Mouse (Mus musculus): Measurements from ENCODE around the gene Trappc2l. TPM values are rescaled to one million over a fixed set of nuclear protein-coding genes. Genes with fewer than 3 reads are reported as not detected.

Trappc2l gene
- polyA plus RNA-seq, 1 experiment from 2014 or later, result 109 TPM

DNA sequence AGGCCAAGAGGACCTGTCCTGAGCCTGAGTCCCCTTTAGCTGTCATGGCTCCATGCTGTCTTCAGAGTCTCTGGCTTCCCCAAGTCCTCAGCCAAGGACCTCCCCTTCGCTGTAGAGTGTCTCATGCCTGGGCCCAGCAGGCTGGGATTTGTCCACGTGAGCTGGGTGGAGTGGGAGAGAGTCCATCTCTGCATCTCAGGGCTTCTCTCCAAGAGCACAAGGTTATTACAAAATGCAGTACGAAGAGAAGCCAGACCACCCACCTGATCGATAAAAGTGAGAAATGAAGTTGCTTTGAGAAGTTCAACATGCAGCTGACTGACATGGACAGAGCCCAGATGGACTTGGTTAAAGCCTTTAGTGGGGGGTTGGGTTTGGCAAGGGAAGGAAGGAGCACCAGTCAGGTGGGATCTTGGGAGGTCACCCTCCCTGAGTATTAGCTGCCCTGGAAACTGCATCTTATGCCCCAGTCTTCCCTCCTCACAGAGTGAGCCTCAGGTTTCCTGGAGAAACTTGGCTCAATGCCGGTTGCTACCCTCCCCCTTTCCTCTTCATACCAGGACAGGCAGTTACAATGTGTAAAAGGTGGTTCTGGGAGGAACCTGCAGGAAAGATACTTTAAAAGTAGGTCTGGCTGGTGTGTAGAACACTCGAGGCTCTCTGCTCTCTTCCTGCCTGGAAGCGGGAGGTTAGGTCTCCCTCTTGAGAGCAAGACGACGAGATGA is 4.9 kb downstream of the Trappc2l start:
- Histone ChIP-seq H3K9me3 (no peaks in the 10 kb centered on the region), H3K4me1 (replicated peaks) (peaks cover 17% of the 10 kb centered on the region), H3K9ac (no peak overlapping the region), H3K27ac (replicated peaks) (no peak overlapping the region), H3K36me3 (0 out of 2 replicates have a peak, but pooled peaks cover 3% of the 10 kb centered on the region), H3K4me2 (no peak overlapping the region), H3K27me3 (no peaks in the 10 kb centered on the region), H3K4me3 (no peak overlapping the region)
- WGBS, result 73% methylated on average over 9 of the region's 9 CpGs
- ATAC-seq (ENCODE audit: low FRiP score, low read depth), result no peak

- Histone ChIP-seq H3K9ac (0 out of 2 replicates have a peak overlapping the region, but pooled peaks have one; percentile 19), H3K36me3 (0 out of 2 replicates have a peak, but pooled peaks cover 3% of the 10 kb centered on the region), H3K4me1 (replicated peaks) (peaks cover 5% of the 10 kb centered on the region), H3K4me3 (no peak overlapping the region), H3K4me2 (peak overlapping the region; percentile 26; the same call in 1 of the 2 replicates), H3K27ac (replicated peaks) (no peak overlapping the region), H3K9me3 (no peaks in the 10 kb centered on the region), H3K27me3 (no peaks in the 10 kb centered on the region)
- ATAC-seq (ENCODE audit: low FRiP score, low read depth), result 0 out of 2 replicates have a peak, but pooled peaks have one; percentile 25
- WGBS, result 27% methylated on average over 5 of the region's 7 CpGs
Measured at GRCm38 (mm10) chr8:122617947-122618546, 6.6 kb downstream of the Trappc2l start.

DNA sequence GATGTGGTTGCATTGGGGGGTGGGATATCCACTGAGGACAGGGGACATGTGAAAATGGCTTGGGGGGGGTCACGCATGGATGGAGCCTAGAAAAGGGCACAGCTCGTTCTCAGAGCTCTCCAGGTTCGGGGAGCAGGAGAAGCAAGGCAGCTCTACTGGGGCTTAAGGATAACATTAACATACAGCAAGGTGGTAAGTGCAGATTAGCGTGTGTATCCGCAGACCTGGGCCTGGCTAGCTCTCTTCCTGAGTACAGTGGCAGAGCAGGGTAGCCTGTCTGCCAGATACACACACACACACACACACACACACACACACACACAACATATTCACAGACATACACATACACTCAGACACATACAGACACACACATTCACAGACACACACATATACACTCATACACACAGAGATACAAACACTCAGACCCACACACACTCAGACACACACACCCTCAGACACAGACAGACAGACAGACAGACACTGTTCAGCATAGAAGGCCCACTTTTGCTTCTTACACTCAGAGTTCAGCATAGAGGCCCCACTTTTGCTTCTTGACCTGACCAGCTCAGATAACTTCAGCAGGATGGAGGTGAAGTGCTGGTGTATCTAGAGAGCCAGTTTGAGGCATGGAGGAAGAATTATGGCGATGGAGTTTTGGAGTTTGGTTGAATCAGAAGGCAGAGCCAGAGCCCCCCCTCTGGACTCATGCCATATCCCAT is 7.4 kb downstream of the Trappc2l start:
- Histone ChIP-seq H3K36me3 (0 out of 2 replicates have a peak, but pooled peaks cover 3% of the 10 kb centered on the region), H3K4me3 (no peak overlapping the region), H3K27me3 (no peaks in the 10 kb centered on the region), H3K4me1 (replicated peaks) (peaks cover 4% of the 10 kb centered on the region), H3K9ac (no peak overlapping the region), H3K9me3 (no peaks in the 10 kb centered on the region), H3K4me2 (no peak overlapping the region), H3K27ac (replicated peaks) (no peak overlapping the region)
- ATAC-seq (ENCODE audit: low FRiP score, low read depth), result no peak
- 71% methylated on average over 6 of the region's 6 CpGs for WGBS

GRCm38 (mm10) chr8:122620446-122620845 is 9.0 kb downstream of the Trappc2l start:
- WGBS, result 48% methylated on average over 5 of the region's 5 CpGs
- Histone ChIP-seq H3K9ac (no peak overlapping the region), H3K4me2 (no peak overlapping the region), H3K36me3 (no peaks in the 10 kb centered on the region), H3K27ac (replicated peaks) (no peak overlapping the region), H3K9me3 (no peaks in the 10 kb centered on the region), H3K4me3 (no peak overlapping the region), H3K4me1 (replicated peaks) (peaks cover 4% of the 10 kb centered on the region), H3K27me3 (no peaks in the 10 kb centered on the region)
- no peak for ATAC-seq (ENCODE audit: low FRiP score, low read depth)

- H3K36me3 ChIP-seq, result no peaks in the 10 kb centered on the region
- H3K27me3 ChIP-seq, result no peaks in the 10 kb centered on the region
- H3K4me1 ChIP-seq (replicated peaks), result peaks cover 7% of the 10 kb centered on the region
- no peak within 1 kb of the TSS for H3K27ac ChIP-seq (replicated peaks)
- no peak within 1 kb of the TSS for H3K9ac ChIP-seq
- H3K9me3 ChIP-seq, result no peaks in the 10 kb centered on the region
- no peak within 1 kb of the TSS for H3K4me2 ChIP-seq
- 65% methylated on average over 6 of the region's 6 CpGs for WGBS
- H3K4me3 ChIP-seq, result no peak within 1 kb of the TSS
- ATAC-seq (ENCODE audit: low FRiP score, low read depth), result no peak
Measured at GRCm38 (mm10) chr8:122622727-122623126, 11.3 kb downstream of the Trappc2l start, which contains the start of gene Pabpn1l. Gene Pabpn1l (minus strand): TSS chr8:122622739.

DNA sequence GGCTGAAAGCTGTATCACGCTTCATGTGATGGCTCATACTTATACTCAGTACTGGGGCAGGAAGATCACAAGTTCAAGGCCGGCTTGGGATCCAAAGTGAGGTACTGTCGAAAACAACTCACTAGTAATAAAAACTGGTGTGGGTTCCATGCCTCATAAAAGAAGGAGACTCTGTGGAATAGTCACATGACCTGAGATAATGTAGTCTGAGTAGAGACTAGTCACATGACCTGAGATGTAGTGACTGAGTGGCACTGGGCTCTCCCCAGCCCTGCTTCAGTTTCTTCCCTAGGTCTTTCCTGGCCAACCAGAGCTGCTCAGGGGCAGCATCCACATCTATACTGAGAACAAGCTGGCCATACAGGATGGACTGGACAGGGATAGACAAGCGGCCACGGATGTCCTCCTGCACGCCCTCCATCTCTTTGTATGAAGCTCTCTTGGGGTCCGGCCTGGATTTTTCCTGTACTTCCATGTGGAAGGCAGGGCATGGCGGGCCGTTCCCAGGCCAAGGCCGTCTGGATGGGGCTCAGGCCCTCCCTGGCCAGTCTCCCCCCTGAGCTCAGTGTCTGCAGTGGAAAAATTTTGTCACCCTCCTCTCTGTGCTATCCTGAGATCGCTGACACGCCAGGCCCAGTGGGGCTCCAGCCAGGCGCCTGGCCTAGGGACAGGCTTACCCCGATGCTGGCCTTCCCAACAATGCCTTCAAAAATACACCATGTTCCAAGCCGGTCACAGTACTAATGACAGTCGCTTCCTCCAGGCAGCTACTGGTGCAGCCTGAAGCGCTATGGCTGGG is 12.6 kb downstream of the Trappc2l start:
- 87% methylated on average over 17 of the region's 17 CpGs for WGBS
- Histone ChIP-seq H3K9ac (no peak overlapping the region), H3K27me3 (no peaks in the 10 kb centered on the region), H3K4me1 (replicated peaks) (0 out of 2 replicates have a peak, but pooled peaks cover 3% of the 10 kb centered on the region), H3K27ac (replicated peaks) (no peak overlapping the region), H3K4me2 (no peak overlapping the region), H3K4me3 (no peak overlapping the region), H3K36me3 (no peaks in the 10 kb centered on the region; the same call in 1 of the 2 replicates), H3K9me3 (no peaks in the 10 kb centered on the region)
- no peak for ATAC-seq (ENCODE audit: low FRiP score, low read depth)

GRCm38 (mm10) chr8:122624653-122625052 is 13.2 kb downstream of the Trappc2l start:
- Histone ChIP-seq H3K36me3 (no peaks in the 10 kb centered on the region; the same call in 1 of the 2 replicates), H3K4me2 (no peak overlapping the region), H3K9me3 (no peaks in the 10 kb centered on the region), H3K27me3 (no peaks in the 10 kb centered on the region), H3K9ac (no peak overlapping the region), H3K27ac (replicated peaks) (no peak overlapping the region), H3K4me3 (no peak overlapping the region), H3K4me1 (replicated peaks) (0 out of 2 replicates have a peak, but pooled peaks cover 3% of the 10 kb centered on the region)
- WGBS, result 73% methylated on average over 5 of the region's 5 CpGs
- no peak for ATAC-seq (ENCODE audit: low FRiP score, low read depth)

GRCm38 (mm10) chr8:122625811-122626210 is 14.4 kb downstream of the Trappc2l start:
- no peak for ATAC-seq (ENCODE audit: low FRiP score, low read depth)
- whole genome bisulfite sequencing, result 82% methylated on average over 9 of the region's 9 CpGs
- Histone ChIP-seq H3K4me2 (no peak overlapping the region), H3K9ac (no peak overlapping the region), H3K27ac (replicated peaks) (no peak overlapping the region), H3K4me1 (replicated peaks) (peaks cover 7% of the 10 kb centered on the region), H3K4me3 (no peak overlapping the region), H3K9me3 (no peaks in the 10 kb centered on the region), H3K27me3 (no peaks in the 10 kb centered on the region), H3K36me3 (peaks cover 5% of the 10 kb centered on the region; the same call in 1 of the 2 replicates)

GRCm38 (mm10) chr8:122626896-122627295 is 15.5 kb downstream of the Trappc2l start:
- ATAC-seq (ENCODE audit: low FRiP score, low read depth), result no peak
- WGBS, result 72% methylated on average over 2 of the region's 2 CpGs
- no peak overlapping the region for H3K4me3 ChIP-seq
- no peak overlapping the region; the same call in 1 of the 2 replicates for H3K27ac ChIP-seq (replicated peaks)
- H3K27me3 ChIP-seq, result no peaks in the 10 kb centered on the region
- peaks cover 5% of the 10 kb centered on the region; the same call in 1 of the 2 replicates for H3K36me3 ChIP-seq
- no peak overlapping the region for H3K9ac ChIP-seq
- peaks cover 9% of the 10 kb centered on the region for H3K4me1 ChIP-seq (replicated peaks)
- H3K4me2 ChIP-seq, result no peak overlapping the region
- no peaks in the 10 kb centered on the region for H3K9me3 ChIP-seq

DNA sequence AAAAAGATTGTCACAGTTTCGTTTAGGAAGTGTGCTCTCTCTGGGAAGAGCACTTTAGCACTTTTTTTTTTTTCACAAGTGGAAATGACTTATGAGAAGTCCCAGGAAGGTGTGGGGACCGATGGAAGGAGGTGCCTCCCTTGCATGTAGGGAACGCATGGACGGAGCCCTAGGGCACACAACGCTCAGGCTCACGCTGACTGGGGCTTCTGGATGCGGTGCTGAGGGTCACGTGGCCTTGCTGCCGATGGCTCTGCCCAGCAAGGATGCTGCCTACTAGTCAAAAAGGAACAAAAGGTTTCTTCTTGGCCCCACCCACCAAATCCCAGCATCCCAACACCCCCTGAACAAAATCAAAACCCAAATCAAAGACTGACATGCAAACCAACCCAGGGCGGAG is 17.9 kb downstream of the Trappc2l start:
- Histone ChIP-seq H3K9me3 (no peaks in the 10 kb centered on the region), H3K4me2 (no peak overlapping the region), H3K27me3 (no peaks in the 10 kb centered on the region), H3K36me3 (peaks cover 24% of the 10 kb centered on the region), H3K9ac (no peak overlapping the region), H3K27ac (replicated peaks) (no peak overlapping the region), H3K4me1 (replicated peaks) (peaks cover 9% of the 10 kb centered on the region), H3K4me3 (no peak overlapping the region)
- ATAC-seq (ENCODE audit: low FRiP score, low read depth), result no peak
- 23% methylated on average over 10 of the region's 10 CpGs for WGBS

DNA sequence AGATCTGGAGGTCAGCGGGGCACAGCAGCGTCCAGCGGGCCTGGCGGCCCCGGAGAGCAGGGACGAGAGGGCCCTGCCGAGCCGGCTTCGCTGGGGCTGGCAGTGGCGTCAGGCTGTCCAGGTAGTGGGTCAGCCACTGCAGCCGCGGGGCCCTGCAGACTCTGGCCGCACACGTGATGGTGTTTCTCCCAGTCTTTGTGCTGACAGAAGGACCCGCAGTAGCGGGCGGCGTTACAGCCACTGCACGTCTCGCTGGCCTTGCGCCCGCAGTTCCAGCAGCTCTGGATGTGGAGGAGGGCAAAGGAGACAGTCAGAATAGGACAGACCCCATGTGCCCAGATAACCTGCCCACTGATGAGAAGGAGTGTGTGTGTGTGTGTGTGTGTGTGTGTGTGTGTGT is 19.3 kb downstream of the Trappc2l start:
- no peak overlapping the region for H3K9ac ChIP-seq
- WGBS, result 61% methylated on average over 22 of the region's 22 CpGs
- no peaks in the 10 kb centered on the region for H3K27me3 ChIP-seq
- ATAC-seq (ENCODE audit: low FRiP score, low read depth), result no peak
- no peak overlapping the region for H3K4me3 ChIP-seq
- no peak overlapping the region for H3K4me2 ChIP-seq
- no peaks in the 10 kb centered on the region for H3K9me3 ChIP-seq
- no peak overlapping the region for H3K27ac ChIP-seq (replicated peaks)
- H3K36me3 ChIP-seq, result peaks cover 35% of the 10 kb centered on the region
- H3K4me1 ChIP-seq (replicated peaks), result peaks cover 9% of the 10 kb centered on the region
